Mouse (Mus musculus): ENCODE results near the gene Aldh16a1. TPM values are rescaled to one million over a fixed set of nuclear protein-coding genes. Genes with fewer than 3 reads are reported as not detected.
"Not testable (repeated sequence)": the region's sequence is repeated elsewhere in the genome, so short reads cannot be mapped to it uniquely, and the experiment has no call there.

The Aldh16a1 gene
- polyA plus RNA-seq, 1 experiment from 2014 or later = 19.6 TPM

GRCm38 (mm10) chr7:45176356-45176755 is 22.0 kb upstream of the Aldh16a1 start:
- Histone ChIP-seq H3K27ac (replicated peaks) (no peak overlapping the region), H3K4me3 (peak overlapping the region; percentile 14), H3K4me1 (replicated peaks) (peaks cover 19% of the 10 kb centered on the region), H3K4me2 (peak overlapping the region; percentile 35), H3K9me3 (no peaks in the 10 kb centered on the region), H3K27me3 (peaks cover 96% of the 10 kb centered on the region), H3K36me3 (no peaks in the 10 kb centered on the region), H3K9ac (no peak overlapping the region)
- ATAC-seq (ENCODE audit: low read depth) = no peak
- WGBS = under 1% methylated on average over 31 of the region's 31 CpGs

DNA sequence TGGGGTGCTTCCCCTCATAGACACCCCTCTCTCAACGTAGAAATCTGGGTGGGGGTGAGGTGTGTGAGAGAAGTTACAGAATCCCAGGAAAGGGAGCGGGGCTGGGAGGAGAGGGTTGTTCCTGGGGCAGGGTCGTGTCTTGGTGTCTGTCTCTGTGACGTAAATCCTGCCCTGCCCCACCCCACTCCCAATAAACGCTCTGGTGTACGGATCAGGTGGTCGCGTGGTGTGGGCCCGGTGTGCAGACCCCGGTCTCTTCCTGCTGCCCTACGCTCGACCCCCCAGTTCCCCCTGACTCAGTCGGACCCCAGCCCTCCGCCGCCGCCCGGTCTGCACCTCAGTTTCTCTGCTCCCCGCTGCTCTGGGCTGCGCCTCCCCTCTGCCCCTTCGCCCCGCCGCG is 21.5 kb upstream of the Aldh16a1 start:
- no peaks in the 10 kb centered on the region for H3K9me3 ChIP-seq
- no peak overlapping the region for H3K9ac ChIP-seq
- peak overlapping the region; percentile 35 for H3K4me2 ChIP-seq
- H3K36me3 ChIP-seq = no peaks in the 10 kb centered on the region
- H3K27me3 ChIP-seq = peaks cover 96% of the 10 kb centered on the region
- H3K4me3 ChIP-seq = peak overlapping the region; percentile 14
- peaks cover 15% of the 10 kb centered on the region for H3K4me1 ChIP-seq (replicated peaks)
- no peak for ATAC-seq (ENCODE audit: low read depth)
- 1% methylated on average over 23 of the region's 23 CpGs for WGBS
- H3K27ac ChIP-seq (replicated peaks) = no peak overlapping the region

DNA sequence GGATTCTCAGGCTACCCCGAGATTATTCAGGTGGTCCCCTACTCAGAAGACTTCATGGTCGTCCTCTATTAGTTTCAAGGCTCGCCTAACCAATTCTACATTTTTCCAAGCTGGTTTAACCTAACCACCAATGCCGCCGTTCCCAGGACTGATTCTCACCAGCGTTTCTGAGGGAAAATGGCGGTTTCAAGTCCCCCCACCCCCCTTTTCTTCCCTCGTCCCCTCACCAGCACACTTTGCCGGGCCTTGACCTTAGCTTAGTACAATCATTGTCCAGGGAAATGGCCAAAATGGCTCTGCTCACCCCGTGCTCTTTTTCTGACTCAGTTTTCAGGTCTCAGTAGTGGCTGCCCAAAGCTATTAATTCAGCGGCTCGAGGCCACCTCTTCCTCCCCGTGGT is 21.0 kb upstream of the Aldh16a1 start:
- WGBS = 2% methylated on average over 12 of the region's 13 CpGs

DNA sequence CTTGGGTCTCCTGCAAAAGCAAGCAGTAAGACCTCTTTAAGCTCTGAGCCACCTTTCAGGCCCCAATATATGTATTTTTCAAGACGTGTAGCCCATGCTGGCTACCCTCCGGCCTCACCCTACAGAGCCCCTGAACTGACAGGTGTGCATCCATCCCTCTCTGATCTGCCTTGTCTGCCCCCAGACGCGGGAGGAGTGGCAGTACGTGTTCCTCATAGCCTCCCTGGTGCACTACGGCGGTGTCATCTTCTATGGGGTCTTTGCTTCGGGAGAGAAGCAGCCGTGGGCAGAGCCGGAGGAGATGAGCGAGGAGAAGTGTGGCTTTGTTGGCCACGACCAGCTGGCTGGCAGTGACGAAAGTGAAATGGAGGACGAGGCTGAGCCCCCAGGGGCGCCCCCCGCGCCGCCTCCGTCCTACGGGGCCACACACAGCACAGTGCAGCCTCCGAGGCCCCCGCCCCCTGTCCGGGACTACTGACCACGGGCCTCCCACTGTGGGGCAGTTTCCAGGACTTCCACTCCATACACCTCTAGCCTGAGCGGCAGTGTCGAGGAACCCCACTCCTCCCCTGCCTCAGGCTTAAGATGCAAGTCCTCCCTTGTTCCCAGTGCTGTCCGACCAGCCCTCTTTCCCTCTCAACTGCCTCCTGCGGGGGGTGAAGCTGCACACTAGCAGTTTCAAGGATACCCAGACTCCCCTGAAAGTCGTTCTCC is 20.3 kb upstream of the Aldh16a1 start:
- peak; percentile 62; the same call in 1 of the 2 replicates for ATAC-seq (ENCODE audit: low read depth)
- Histone ChIP-seq H3K27ac (replicated peaks) (no peak overlapping the region), H3K4me3 (no peak overlapping the region), H3K9ac (no peak overlapping the region), H3K9me3 (no peaks in the 10 kb centered on the region), H3K36me3 (no peaks in the 10 kb centered on the region), H3K4me2 (peak overlapping the region; percentile 13; the same call in 1 of the 2 replicates), H3K4me1 (replicated peaks) (peaks cover 14% of the 10 kb centered on the region), H3K27me3 (peaks cover 96% of the 10 kb centered on the region)
- 4% methylated on average over 29 of the region's 29 CpGs for WGBS

More for the DNA sequence above, 21.0 kb upstream of the Aldh16a1 start:
- peaks cover 96% of the 10 kb centered on the region for H3K27me3 ChIP-seq
- no peak overlapping the region for H3K9ac ChIP-seq
- H3K4me2 ChIP-seq = no peak overlapping the region
- H3K4me1 ChIP-seq (replicated peaks) = peaks cover 14% of the 10 kb centered on the region
- H3K4me3 ChIP-seq = no peak overlapping the region
- H3K9me3 ChIP-seq = no peaks in the 10 kb centered on the region
- ATAC-seq (ENCODE audit: low read depth) = no peak
- H3K27ac ChIP-seq (replicated peaks) = no peak overlapping the region
- H3K36me3 ChIP-seq = no peaks in the 10 kb centered on the region

- H3K4me1 ChIP-seq (replicated peaks) = peaks cover 15% of the 10 kb centered on the region
- H3K36me3 ChIP-seq = not testable (repeated sequence)
- WGBS = 50% methylated on average over 1 of the region's 1 CpGs
These were observed 19.4 kb upstream of the Aldh16a1 start for GRCm38 (mm10) chr7:45173772-45174171.

DNA sequence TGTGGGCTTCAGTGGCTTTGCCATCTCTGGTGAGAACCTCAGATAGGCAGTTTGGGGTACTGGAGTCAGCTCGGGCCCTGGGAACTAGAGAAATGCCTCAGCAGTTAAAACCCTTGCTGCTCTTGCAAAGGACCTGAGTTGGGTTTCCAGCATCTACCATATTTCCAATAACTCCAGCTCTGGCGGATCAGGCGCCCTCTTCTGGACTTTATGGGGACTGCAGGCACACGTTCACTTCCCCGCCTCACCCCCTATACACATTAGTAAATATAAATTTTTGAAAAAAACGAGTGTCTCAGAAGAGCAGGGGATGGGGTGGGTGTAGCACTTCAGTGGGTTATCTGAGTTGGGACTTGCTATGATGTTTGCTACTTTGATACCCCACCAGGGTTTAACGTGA is 18.6 kb upstream of the Aldh16a1 start:
- no peak overlapping the region for H3K4me3 ChIP-seq
- no peak for ATAC-seq (ENCODE audit: low read depth)
- H3K9me3 ChIP-seq = no peaks in the 10 kb centered on the region
- peaks cover 96% of the 10 kb centered on the region for H3K27me3 ChIP-seq
- 52% methylated on average over 7 of the region's 7 CpGs for WGBS
- no peak overlapping the region for H3K4me2 ChIP-seq
- H3K27ac ChIP-seq (replicated peaks) = no peak overlapping the region
- no peaks in the 10 kb centered on the region for H3K36me3 ChIP-seq
- H3K9ac ChIP-seq = no peak overlapping the region
- H3K4me1 ChIP-seq (replicated peaks) = peaks cover 23% of the 10 kb centered on the region

More at GRCm38 (mm10) chr7:45173772-45174171, 19.4 kb upstream of the Aldh16a1 start:
- H3K4me3 ChIP-seq; H3K27ac ChIP-seq (replicated peaks); H3K9ac ChIP-seq; H3K4me2 ChIP-seq; ATAC-seq (ENCODE audit: low read depth); H3K9me3 ChIP-seq: not testable (repeated sequence)
- H3K27me3 ChIP-seq = peaks cover 96% of the 10 kb centered on the region

- 89% methylated on average over 3 of the region's 3 CpGs for WGBS
- ATAC-seq (ENCODE audit: low read depth) = no peak
- H3K27ac ChIP-seq (replicated peaks) = no peak overlapping the region
- no peak overlapping the region for H3K4me2 ChIP-seq
- no peaks in the 10 kb centered on the region for H3K36me3 ChIP-seq
- H3K4me1 ChIP-seq (replicated peaks) = peaks cover 15% of the 10 kb centered on the region
- H3K4me3 ChIP-seq = no peak overlapping the region
- H3K9ac ChIP-seq = no peak overlapping the region
- H3K9me3 ChIP-seq = no peaks in the 10 kb centered on the region
- peaks cover 96% of the 10 kb centered on the region for H3K27me3 ChIP-seq
These were observed 15.1 kb upstream of the Aldh16a1 start for GRCm38 (mm10) chr7:45169495-45169894.

- Histone ChIP-seq H3K27ac (replicated peaks) (no peak overlapping the region), H3K36me3 (no peaks in the 10 kb centered on the region), H3K4me1 (replicated peaks) (peaks cover 23% of the 10 kb centered on the region), H3K4me2 (peak overlapping the region; percentile 29), H3K9me3 (no peaks in the 10 kb centered on the region), H3K4me3 (0 out of 2 replicates have a peak overlapping the region, but pooled peaks have one; percentile 3), H3K9ac (no peak overlapping the region), H3K27me3 (peaks cover 97% of the 10 kb centered on the region)
- WGBS = 4% methylated on average over 24 of the region's 24 CpGs
- ATAC-seq (ENCODE audit: low read depth) = no peak
These were observed 14.3 kb upstream of the Aldh16a1 start for GRCm38 (mm10) chr7:45168656-45169055.

- no peak for ATAC-seq (ENCODE audit: low read depth)
- H3K4me2 ChIP-seq = peak overlapping the region; percentile 18; the same call in 1 of the 2 replicates
- H3K36me3 ChIP-seq = no peaks in the 10 kb centered on the region
- peaks cover 100% of the 10 kb centered on the region for H3K27me3 ChIP-seq
- no peak overlapping the region for H3K9ac ChIP-seq
- H3K9me3 ChIP-seq = no peaks in the 10 kb centered on the region
- H3K27ac ChIP-seq (replicated peaks) = no peak overlapping the region
- peaks cover 24% of the 10 kb centered on the region for H3K4me1 ChIP-seq (replicated peaks)
- H3K4me3 ChIP-seq = no peak overlapping the region
- 3% methylated on average over 19 of the region's 19 CpGs for WGBS
These were observed 13.5 kb upstream of the Aldh16a1 start for GRCm38 (mm10) chr7:45167761-45168445.

DNA sequence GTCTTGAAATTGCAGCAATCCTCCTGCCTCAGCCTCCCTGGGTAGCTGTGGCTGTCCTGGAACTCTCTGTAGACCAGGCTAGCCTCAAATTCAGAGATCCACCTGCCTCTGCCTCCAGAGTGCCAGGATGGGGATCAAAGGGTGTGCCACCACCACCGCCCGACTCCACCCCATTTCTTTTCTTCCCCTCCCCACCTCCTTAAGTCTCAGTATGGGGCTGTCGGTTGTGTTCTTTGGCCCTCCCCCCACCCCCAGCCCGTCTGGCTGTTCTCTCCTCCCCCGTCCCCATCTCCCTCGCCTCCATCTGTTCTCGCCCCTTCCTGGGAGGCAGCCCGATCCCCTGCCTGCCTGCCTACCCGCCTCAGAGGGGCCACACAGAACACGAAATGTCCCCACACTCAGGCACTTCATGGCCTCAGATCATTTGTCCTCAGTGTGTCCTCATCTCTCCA is 12.6 kb upstream of the Aldh16a1 start:
- H3K9ac ChIP-seq = no peak overlapping the region
- H3K4me2 ChIP-seq = no peak overlapping the region
- H3K9me3 ChIP-seq = no peaks in the 10 kb centered on the region
- peaks cover 32% of the 10 kb centered on the region for H3K4me1 ChIP-seq (replicated peaks)
- no peak overlapping the region for H3K4me3 ChIP-seq
- no peak for ATAC-seq (ENCODE audit: low read depth)
- H3K27me3 ChIP-seq = peaks cover 96% of the 10 kb centered on the region
- H3K36me3 ChIP-seq = no peaks in the 10 kb centered on the region
- WGBS = 28% methylated on average over 9 of the region's 10 CpGs
- H3K27ac ChIP-seq (replicated peaks) = no peak overlapping the region

GRCm38 (mm10) chr7:45165701-45166100 is 11.3 kb upstream of the Aldh16a1 start:
- H3K4me1 ChIP-seq (replicated peaks) = peaks cover 35% of the 10 kb centered on the region
- WGBS = 42% methylated on average over 11 of the region's 11 CpGs
- H3K4me2 ChIP-seq = no peak overlapping the region
- no peak overlapping the region for H3K9ac ChIP-seq
- ATAC-seq (ENCODE audit: low read depth) = no peak
- 0 out of 2 replicates have a peak, but pooled peaks cover 3% of the 10 kb centered on the region for H3K36me3 ChIP-seq
- H3K27ac ChIP-seq (replicated peaks) = no peak overlapping the region
- H3K27me3 ChIP-seq = peaks cover 84% of the 10 kb centered on the region
- H3K9me3 ChIP-seq = no peaks in the 10 kb centered on the region
- H3K4me3 ChIP-seq = no peak overlapping the region

- H3K9ac ChIP-seq = no peak overlapping the region
- peaks cover 12% of the 10 kb centered on the region for H3K36me3 ChIP-seq
- H3K27me3 ChIP-seq = peaks cover 75% of the 10 kb centered on the region
- no peak overlapping the region for H3K27ac ChIP-seq (replicated peaks)
- H3K9me3 ChIP-seq = no peaks in the 10 kb centered on the region
- H3K4me3 ChIP-seq = no peak overlapping the region
- 59% methylated on average over 5 of the region's 5 CpGs for WGBS
- no peak for ATAC-seq (ENCODE audit: low read depth)
- H3K4me1 ChIP-seq (replicated peaks) = peaks cover 35% of the 10 kb centered on the region
- H3K4me2 ChIP-seq = no peak overlapping the region
These were observed 10.4 kb upstream of the Aldh16a1 start for GRCm38 (mm10) chr7:45164833-45165232.

Data from neural tube, embryonic 13.5 days (tissue).